Mouse (Mus musculus) activated CD4-positive, CD25-positive, alpha-beta regulatory T cell (primary cell): ENCODE measurements around the gene Olfr448. TPM values are rescaled to one million over a fixed set of nuclear protein-coding genes. Genes with fewer than 3 reads are reported as not detected.

ENCODE experiments used
- polyA plus RNA-seq, 2 experiments: library from polyadenylated mRNA; unstranded; fragments of 100-300 nt; shearing (Covaris generic); gene quantifications; one replicate each; pipeline ENCODE4 v1.2.1; 2017

The Olfr448 gene
- not detected for polyA plus RNA-seq

DNA sequence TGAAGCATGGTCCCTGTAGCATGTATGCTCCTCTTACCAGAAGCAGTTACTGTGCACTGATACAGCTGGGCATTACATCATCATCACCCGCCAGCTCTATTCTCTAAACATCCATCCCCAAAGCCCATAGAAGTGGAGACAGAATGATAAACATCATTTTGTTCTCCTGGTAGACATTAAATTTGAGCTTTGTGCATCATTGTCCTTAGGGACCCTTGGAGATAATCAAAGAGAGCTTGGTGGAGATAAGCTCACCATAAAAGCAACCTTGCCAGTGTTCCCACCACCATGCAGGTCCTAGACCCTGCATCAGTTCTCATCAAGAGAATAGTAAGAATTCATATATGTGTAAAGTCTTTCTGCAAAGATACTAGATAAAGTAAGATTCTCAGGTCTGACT is at the start of gene Olfr448:
TSS of gene Olfr448 (plus strand) at position 301 of the 400 bp plus-strand sequence.

DNA sequence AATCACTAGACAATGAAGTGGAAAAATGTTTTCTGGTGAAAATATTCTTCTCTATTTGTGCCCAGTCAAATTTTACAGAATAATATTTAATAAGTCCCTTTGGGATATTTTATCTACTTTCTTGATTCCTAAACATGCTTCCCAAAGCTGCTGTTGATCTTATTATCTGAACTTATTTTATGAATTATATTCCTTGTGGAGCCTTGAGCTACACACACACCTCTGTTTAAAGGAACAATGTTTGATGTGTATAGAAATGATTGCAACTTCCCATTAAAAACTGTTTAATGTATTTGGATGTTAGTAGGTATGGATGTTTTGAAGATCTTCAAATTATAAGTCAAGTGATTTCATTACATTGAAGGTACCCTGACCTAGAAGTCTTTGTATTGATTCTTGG is 18.3 kb downstream of the Olfr448 start, which contains the start of gene Olfr447:
TSS of gene Olfr447 (plus strand) at position 301 of the 400 bp plus-strand sequence.

DNA sequence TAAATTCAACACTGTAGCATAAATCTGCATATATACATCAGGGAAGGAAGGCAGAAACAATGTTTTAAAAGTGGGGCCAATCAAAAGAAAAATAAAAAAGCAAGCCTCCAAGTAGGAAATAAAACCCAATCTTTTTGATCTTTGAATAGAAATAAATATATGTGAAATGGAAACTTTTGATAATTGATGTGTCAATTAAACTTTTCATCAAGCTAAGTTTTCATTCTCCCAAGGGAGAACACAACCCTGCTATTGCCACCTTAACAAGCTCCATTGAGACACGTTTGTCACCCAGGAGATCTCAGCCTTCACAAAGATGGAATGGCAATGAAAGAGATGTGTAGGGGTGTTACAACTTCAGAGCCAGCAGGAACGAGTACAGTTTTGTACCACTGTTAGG is 30.8 kb downstream of the Olfr448 start, which contains the start of gene Olfr446:
TSS of gene Olfr446 (plus strand) at position 301 of the 400 bp plus-strand sequence.

Other genes starting within 250 kb of the Olfr448 start
- gene Tcaf2, start 245.2 kb upstream of the Olfr448 start, polyA plus RNA-seq = under 1 TPM in 1 of 2 experiments, not detected in 1; 0.32 TPM
- under 1 TPM in 1 of 2 experiments, not detected in 1; 0.28 TPM for gene Tcaf1, start 180.4 kb upstream of the Olfr448 start, polyA plus RNA-seq
- not detected for gene Olfr453, start 151.1 kb upstream of the Olfr448 start, polyA plus RNA-seq
- gene Olfr38, start 134.0 kb upstream of the Olfr448 start, polyA plus RNA-seq = not detected
- gene Olfr452, start 105.3 kb upstream of the Olfr448 start, polyA plus RNA-seq = not detected
- not detected for gene Olfr450, start 78.5 kb upstream of the Olfr448 start, polyA plus RNA-seq
- gene Olfr449, start 56.1 kb upstream of the Olfr448 start, polyA plus RNA-seq = under 1 TPM in 1 of 2 experiments, not detected in 1; 0.31 TPM
- gene Olfr447, start 18.4 kb downstream of the Olfr448 start, polyA plus RNA-seq = not detected
- gene Olfr446, start 30.9 kb downstream of the Olfr448 start, polyA plus RNA-seq = under 1 TPM; 0.04 to 0.06 TPM
- gene Olfr444, start 58.6 kb downstream of the Olfr448 start, polyA plus RNA-seq = not detected
- under 1 TPM in 1 of 2 experiments, not detected in 1; 0.25 TPM for gene Olfr441, start 215.9 kb downstream of the Olfr448 start, polyA plus RNA-seq